Mouse (Mus musculus) testis, adult 2 months (tissue): ENCODE measurements around the gene Pdp2.

Experiments
- CTCF ChIP-seq: fragments of 200-500 bp; IDR thresholded peaks from 2 replicates; pipeline ENCODE4 v1.5.1; 2012; ENCODE audit warnings: low read depth, mild to moderate bottlenecking, inconsistent platforms, low read length, moderate library complexity; ENCODE audit not compliant: control insufficient read depth, insufficient read depth, insufficient replicate concordance
- POLR2A ChIP-seq: fragments of 200-500 bp; IDR thresholded peaks from 2 replicates; pipeline ENCODE4 v1.6.1; 2012; ENCODE audit warnings: low read depth, mild to moderate bottlenecking, inconsistent platforms, low read length, moderate library complexity; ENCODE audit not compliant: control insufficient read depth

GRCm38 (mm10) chr8:104606329-104606728 lies 15.1 kb downstream of the Pdp2 start:
- TF ChIP-seq CTCF (no peak), POLR2A (no peak)
